Comparison of ENCODE assay signal across 10 mouse cellular contexts in genomic region chr8:111445558-111445957, GRCm38 (mm10). TPM values are rescaled to one million over a fixed set of nuclear protein-coding genes. Genes with fewer than 3 reads are reported as not detected.
A peak's percentile ranks its signal among the peaks of the same experiment; 100 is the strongest.
DNase-seq lines count a peak whose midpoint lies in the region; ATAC-seq and TF ChIP-seq lines count a peak whose summit lies in the region.
"Had no signal": no experiment of that assay in that cellular context is flagged by ENCODE, and none has a peak within 500 bp of the region (broad histone marks: within the 10 kb centered on the region; RNA-seq: fewer than 3 reads in every experiment).

No protein-coding gene starts in this region.

- no peaks in the 10 kb centered on the region for H3K9me3 ChIP-seq in E14TG2a.4 (ENCODE audit: low read length)
- no peaks in the 10 kb centered on the region for H3K9me3 ChIP-seq in heart, postnatal 0 days (replicated peaks; ENCODE audit: control insufficient read depth, low read length)
- no peaks in the 10 kb centered on the region for H3K9me3 ChIP-seq in liver, postnatal 0 days (ENCODE audit: low read length)
- H3K9me3 ChIP-seq: hindbrain, embryonic 13.5 days had no signal

- 52% methylated on average over 18 of the region's 18 CpGs for WGBS in heart, postnatal 0 days
- WGBS in liver, postnatal 0 days (ENCODE audit: insufficient replicate concordance) = 70% methylated on average over 18 of the region's 18 CpGs

- TF ChIP-seq CTCF in E14TG2a.4 (conservative IDR thresholded peaks at IDR 0.05; ENCODE audit: low read length) = no peak
- TF ChIP-seq CTCF in heart, postnatal 0 days (IDR thresholded peaks at IDR 0.05; ENCODE audit: low read depth) = no peak
- no peak for TF ChIP-seq CTCF in liver, postnatal 0 days (IDR thresholded peaks at IDR 0.05; ENCODE audit: low read depth)
- no peak for TF ChIP-seq CTCF in gastrocnemius, adult 2 months (IDR thresholded peaks at IDR 0.05)

- H3K4me2 ChIP-seq in heart, postnatal 0 days (ENCODE audit: low read depth, low read length) = no peak overlapping the region
- H3K4me2 ChIP-seq in liver, postnatal 0 days (ENCODE audit: low read depth, low read length) = no peak overlapping the region
- H3K4me2 ChIP-seq: hindbrain, embryonic 13.5 days; lung, embryonic 14.5 days had no signal

- H3K9ac ChIP-seq in heart, postnatal 0 days (replicated peaks; ENCODE audit: low read depth, low read length) = no peak overlapping the region
- H3K9ac ChIP-seq in liver, postnatal 0 days (replicated peaks) = no peak overlapping the region
- H3K9ac ChIP-seq: hindbrain, embryonic 13.5 days; lung, embryonic 14.5 days had no signal

- peak overlapping the region; percentile 52; the same call in 1 of the 2 replicates for H3K27ac ChIP-seq in heart, postnatal 0 days (ENCODE audit: low read depth)
- H3K27ac ChIP-seq in liver, postnatal 0 days (ENCODE audit: low read depth) = no peak overlapping the region
- H3K27ac ChIP-seq in gastrocnemius, adult 2 months = no peak overlapping the region
- H3K27ac ChIP-seq: hindbrain, embryonic 13.5 days had no signal

- no peak for TF ChIP-seq EP300 in heart, postnatal 0 days (IDR thresholded peaks at IDR 0.05; ENCODE audit: low read depth)
- peak; percentile 79 for TF ChIP-seq EP300 in liver, postnatal 0 days (IDR thresholded peaks at IDR 0.05; ENCODE audit: low read depth)

- peaks cover 21% of the 10 kb centered on the region for H3K36me3 ChIP-seq in E14TG2a.4 (ENCODE audit: insufficient read depth, low read length)
- 0 out of 2 replicates have a peak, but pooled peaks cover 4% of the 10 kb centered on the region for H3K36me3 ChIP-seq in heart, postnatal 0 days (replicated peaks; ENCODE audit: control insufficient read depth, insufficient read depth, low read length)
- H3K36me3 ChIP-seq in liver, postnatal 0 days (replicated peaks; ENCODE audit: insufficient read depth, low read length) = no peaks in the 10 kb centered on the region

- peak; percentile 61 for ATAC-seq in heart, postnatal 0 days (ENCODE audit: insufficient read depth, low read depth)
- peak; percentile 80 for ATAC-seq in liver, postnatal 0 days
- ATAC-seq in inflammation-experienced regulatory T-cells, adult 6 months = no peak
- ATAC-seq: forebrain, embryonic 16.5 days had no signal

- H3K4me3 ChIP-seq in E14TG2a.4 (replicated peaks; ENCODE audit: low read length) = peak overlapping the region; percentile 57
- no peak overlapping the region for H3K4me3 ChIP-seq in heart, postnatal 0 days (ENCODE audit: low read depth, low read length)
- H3K4me3 ChIP-seq in liver, postnatal 0 days (ENCODE audit: low read depth, low read length) = no peak overlapping the region
- no peak overlapping the region for H3K4me3 ChIP-seq in gastrocnemius, adult 2 months
- H3K4me3 ChIP-seq: hindbrain, embryonic 13.5 days had no signal

- intact Hi-C loops in gastrocnemius, adult 2 months (cut with DNase I) = no loop called here

- peak; percentile 35 for DNase-seq in MEL-GATA-1-ER (ENCODE audit: extremely low read depth, low read depth)
- no peak for DNase-seq in heart, postnatal 0 days (ENCODE audit: low spot score)
- DNase-seq in liver, postnatal 0 days = peak; percentile 44
- no peak for DNase-seq in gastrocnemius, adult 2 months
- DNase-seq in lung, postnatal 36 days = no peak

- peaks cover 10% of the 10 kb centered on the region for H3K4me1 ChIP-seq in E14TG2a.4 (replicated peaks; ENCODE audit: low read depth, low read length)
- 0 out of 2 replicates have a peak, but pooled peaks cover 5% of the 10 kb centered on the region for H3K4me1 ChIP-seq in heart, postnatal 0 days (ENCODE audit: control insufficient read depth, insufficient read depth)
- H3K4me1 ChIP-seq in liver, postnatal 0 days (ENCODE audit: insufficient read depth) = peaks cover 7% of the 10 kb centered on the region; the same call in 1 of the 2 replicates
- H3K4me1 ChIP-seq: hindbrain, embryonic 13.5 days had no signal

- H3K27me3 ChIP-seq in E14TG2a.4 (ENCODE audit: insufficient read depth, low read length) = no peaks in the 10 kb centered on the region
- no peaks in the 10 kb centered on the region for H3K27me3 ChIP-seq in heart, postnatal 0 days (ENCODE audit: control insufficient read depth, insufficient read depth, low read length)
- H3K27me3 ChIP-seq in liver, postnatal 0 days (ENCODE audit: insufficient read depth, low read length) = 0 out of 2 replicates have a peak, but pooled peaks cover 2% of the 10 kb centered on the region
- H3K27me3 ChIP-seq: hindbrain, embryonic 13.5 days had no signal

RNA-seq across cellular contexts. Expression of gene Fa2h, which starts 51.9 kb away (rescaled TPM):
- total RNA-seq in heart, postnatal 0 days (2014; rRNA removed; ENCODE audit: low replicate concordance) = 5.5 TPM in 1 of 2 replicates, not detected in the other
- polyA plus RNA-seq in heart, postnatal 0 days (2015; fragmentation: Nextera tagmentation; extraction: Ambion mirVana) = not detected in 2 replicates
- polyA plus RNA-seq in liver, postnatal 0 days (2015; fragmentation: Nextera tagmentation; extraction: Ambion mirVana) = 0.25 TPM in 1 of 2 replicates, not detected in the other
- polyA plus RNA-seq in inflammation-experienced regulatory T-cells, adult 6 months (2017; shearing (Covaris generic)) = under 1 TPM in 1 of 3 experiments, not detected in 2; 0.32 TPM
- total RNA-seq in gastrocnemius, adult 2 months (2021) = under 1 TPM; 0.48 to 0.50 TPM
- polyA plus RNA-seq: forebrain, embryonic 16.5 days had no signal

Comparison
In these comparisons a context has a peak if more than half of its experiments do, and no peak if none do; other contexts are left out.
1. DNase-seq: peak in MEL-GATA-1-ER (single experiment) and liver, postnatal 0 days (single experiment); none in heart, postnatal 0 days (single experiment), gastrocnemius, adult 2 months (single experiment) and lung, postnatal 36 days (single experiment).